ENCODE assay signal across 27 mouse cellular contexts in the genomic region with DNA sequence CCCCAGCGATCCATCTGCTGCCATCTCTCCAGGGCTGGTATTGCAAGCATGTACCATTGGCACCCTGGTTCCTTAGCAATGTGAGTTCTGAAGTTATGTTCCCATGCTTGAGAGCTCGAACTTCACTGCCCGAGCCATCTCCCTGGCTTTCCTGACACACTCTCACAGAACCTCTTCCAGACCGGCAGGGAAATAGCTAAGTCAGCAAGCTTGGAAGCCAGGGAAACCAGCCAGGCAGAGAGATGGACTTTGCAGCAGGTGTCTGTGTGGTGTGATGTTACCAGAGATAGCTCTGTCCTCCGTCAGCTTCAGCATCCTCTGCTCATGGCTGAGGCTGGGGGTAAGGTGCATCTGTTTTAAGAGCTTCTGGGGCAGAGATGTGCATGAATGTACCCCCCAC. TPM values are rescaled to one million over a fixed set of nuclear protein-coding genes. Genes with fewer than 3 reads are reported as not detected.
DNase-seq lines count a peak whose midpoint lies in the region; ATAC-seq and TF ChIP-seq lines count a peak whose summit lies in the region.
"Had no signal": no experiment of that assay in that cellular context is flagged by ENCODE, and none has a peak within 500 bp of the region (broad histone marks: within the 10 kb centered on the region; RNA-seq: fewer than 3 reads in every experiment).

No protein-coding gene starts in this region.

- no peak overlapping the region for H3K4me2 ChIP-seq in kidney, embryonic 16.5 days (replicated peaks; ENCODE audit: low read depth, low read length)
- no peak overlapping the region for H3K4me2 ChIP-seq in liver, embryonic 11.5 days
- H3K4me2 ChIP-seq: embryonic facial prominence, embryonic 13.5 days; embryonic facial prominence, embryonic 15.5 days; forebrain, embryonic 12.5 days had no signal

- DNase-seq in gastrocnemius, postnatal 14 days = peak; percentile 19
- DNase-seq in gastrocnemius, postnatal 36 days = no peak
- DNase-seq in heart, adult 11 months = peak; percentile 66
- no peak for DNase-seq in heart, postnatal 4 days
- peak; percentile 17 for DNase-seq in kidney, adult 9 months
- peak; percentile 89 for DNase-seq in liver, adult 2 months (ENCODE audit: extremely low read depth, low read depth, low spot score)
- no peak for DNase-seq in liver, embryonic 11.5 days (ENCODE audit: low spot score)
- DNase-seq: adrenal gland, adult 2 months; adrenal gland, postnatal 10 days; adrenal gland, postnatal 25 days; cerebellum, adult 11 months; cerebellum, adult 18-20 months; cerebellum, adult 8-10 months; cerebellum, adult 9-11 months; cerebellum, postnatal 14 days; cerebellum, postnatal 36 days; embryo, embryonic 11 days had no signal

- no peak overlapping the region for H3K27ac ChIP-seq in kidney, embryonic 16.5 days (ENCODE audit: low read length)
- no peak overlapping the region for H3K27ac ChIP-seq in liver, adult 2 months (replicated peaks; ENCODE audit: insufficient read depth, low read depth, low read length)
- no peak overlapping the region for H3K27ac ChIP-seq in liver, embryonic 11.5 days (ENCODE audit: low read depth, low read length)
- H3K27ac ChIP-seq: embryonic facial prominence, embryonic 13.5 days; embryonic facial prominence, embryonic 15.5 days; forebrain, embryonic 10.5 days; forebrain, embryonic 12.5 days had no signal

- TF ChIP-seq CTCF in liver, adult 2 months (IDR thresholded peaks at IDR 0.05; ENCODE audit: low read depth, low read length) = no peak

- no peaks in the 10 kb centered on the region for H3K36me3 ChIP-seq in kidney, embryonic 16.5 days (ENCODE audit: insufficient read depth, low read length)
- H3K36me3 ChIP-seq in liver, adult 2 months (ENCODE audit: control insufficient read depth, insufficient read depth, low read length) = no peaks in the 10 kb centered on the region
- no peaks in the 10 kb centered on the region for H3K36me3 ChIP-seq in liver, embryonic 11.5 days (ENCODE audit: control insufficient read depth, insufficient read depth, low read length)
- H3K36me3 ChIP-seq: embryonic facial prominence, embryonic 13.5 days; embryonic facial prominence, embryonic 15.5 days; forebrain, embryonic 10.5 days; forebrain, embryonic 12.5 days had no signal

- H3K27me3 ChIP-seq in kidney, embryonic 16.5 days (ENCODE audit: insufficient read depth, low read length) = no peaks in the 10 kb centered on the region
- no peaks in the 10 kb centered on the region for H3K27me3 ChIP-seq in liver, adult 2 months (ENCODE audit: control insufficient read depth, insufficient read depth, low read length)
- no peaks in the 10 kb centered on the region for H3K27me3 ChIP-seq in liver, embryonic 11.5 days (replicated peaks; ENCODE audit: control insufficient read depth, insufficient read depth, low read length)
- H3K27me3 ChIP-seq: embryonic facial prominence, embryonic 13.5 days; embryonic facial prominence, embryonic 15.5 days; forebrain, embryonic 12.5 days had no signal

- no peak for TF ChIP-seq POLR2A in liver, adult 2 months (IDR thresholded peaks at IDR 0.05; ENCODE audit: extremely low read depth, insufficient read depth, low read length)

- no peak overlapping the region for H3K9ac ChIP-seq in kidney, embryonic 16.5 days (replicated peaks; ENCODE audit: low read length)
- no peak overlapping the region for H3K9ac ChIP-seq in liver, adult 2 months (ENCODE audit: low read depth, low read length)
- no peak overlapping the region for H3K9ac ChIP-seq in liver, embryonic 11.5 days (ENCODE audit: low read depth, low read length)
- H3K9ac ChIP-seq: embryonic facial prominence, embryonic 13.5 days; embryonic facial prominence, embryonic 15.5 days; forebrain, embryonic 12.5 days had no signal

- H3K4me3 ChIP-seq in kidney, embryonic 16.5 days (ENCODE audit: low read length) = no peak overlapping the region
- no peak overlapping the region for H3K4me3 ChIP-seq in liver, adult 2 months (ENCODE audit: insufficient read depth, low read depth, low read length)
- H3K4me3 ChIP-seq in liver, embryonic 11.5 days (ENCODE audit: low read depth, low read length) = no peak overlapping the region
- H3K4me3 ChIP-seq: embryonic facial prominence, embryonic 13.5 days; embryonic facial prominence, embryonic 15.5 days; erythroblast, embryonic 14.5 days; forebrain, embryonic 10.5 days; forebrain, embryonic 12.5 days had no signal

- intact Hi-C loops in gastrocnemius, postnatal 14 days (cut with DNase I; ENCODE audit: low total_unique reads) = no loop called here
- intact Hi-C loops in gastrocnemius, postnatal 36 days (cut with DNase I) = no loop called here

- no peaks in the 10 kb centered on the region for H3K9me3 ChIP-seq in kidney, embryonic 16.5 days (ENCODE audit: low read length)
- H3K9me3 ChIP-seq in liver, embryonic 11.5 days (ENCODE audit: control insufficient read depth, low read length) = no peaks in the 10 kb centered on the region
- H3K9me3 ChIP-seq: embryonic facial prominence, embryonic 13.5 days; embryonic facial prominence, embryonic 15.5 days; forebrain, embryonic 10.5 days; forebrain, embryonic 12.5 days had no signal

- no peak for ATAC-seq in kidney, embryonic 16.5 days (ENCODE audit: low FRiP score, low TSS enrichment)
- ATAC-seq in liver, embryonic 11.5 days (replicated peaks; ENCODE audit: low FRiP score) = no peak
- ATAC-seq: forebrain, embryonic 14.5 days had no signal

- 82% methylated on average over 5 of the region's 5 CpGs for WGBS in kidney, embryonic 16.5 days
- 31% methylated on average over 5 of the region's 5 CpGs for WGBS in liver, adult 2 months
- 82% methylated on average over 5 of the region's 5 CpGs for WGBS in liver, embryonic 11.5 days

- H3K4me1 ChIP-seq in kidney, embryonic 16.5 days (ENCODE audit: insufficient read depth, low read length) = no peaks in the 10 kb centered on the region
- H3K4me1 ChIP-seq in liver, adult 2 months (ENCODE audit: control insufficient read depth, insufficient read depth, low read length) = peaks cover 13% of the 10 kb centered on the region
- H3K4me1 ChIP-seq in liver, embryonic 11.5 days (replicated peaks; ENCODE audit: control insufficient read depth, insufficient read depth, low read length) = no peaks in the 10 kb centered on the region
- H3K4me1 ChIP-seq: embryonic facial prominence, embryonic 13.5 days; embryonic facial prominence, embryonic 15.5 days; forebrain, embryonic 10.5 days had no signal

- no peaks in the 10 kb centered on the region for H3K79me2 ChIP-seq in liver, adult 2 months (ENCODE audit: control insufficient read depth, insufficient read depth, low read length)

RNA-seq across cellular contexts. Expression of a gene that starts 41.1 kb away (rescaled TPM):
- not detected for total RNA-seq in gastrocnemius, postnatal 14 days (2021)
- not detected for total RNA-seq in gastrocnemius, postnatal 36 days (2021)
- 1 to 10 TPM; 1.5 TPM for total RNA-seq in heart, postnatal 4 days (2021)
- 6.2 and 7.0 TPM in 2 replicates for polyA plus RNA-seq in kidney, embryonic 16.5 days (2015; fragmentation: Nextera tagmentation; extraction: Ambion mirVana)
- 3.6 and 3.7 TPM in 2 replicates for total RNA-seq in liver, adult 2 months (2014; rRNA removed)
- polyA plus RNA-seq in liver, adult 2 months (2012; rRNA removed) = 5.2 and 5.7 TPM in 2 replicates
- 3.7 and 4.9 TPM in 2 replicates for polyA plus RNA-seq in liver, embryonic 11.5 days (2014; fragmentation: Nextera tagmentation; extraction: Ambion mirVana)
- total RNA-seq: common myeloid progenitor, adult 5-6 weeks; MEL had no signal
- polyA plus RNA-seq: embryonic facial prominence, embryonic 11.5 days; embryonic facial prominence, embryonic 13.5 days; erythroblast, embryonic 14.5 days; forebrain, embryonic 10.5 days; forebrain, embryonic 12.5 days; forebrain, embryonic 14.5 days had no signal

Comparison
In these comparisons a context has a peak if more than half of its experiments do, and no peak if none do; other contexts are left out.
1. DNase-seq: peak in gastrocnemius, postnatal 14 days (single experiment), heart, adult 11 months (single experiment), kidney, adult 9 months (single experiment) and liver, adult 2 months (single experiment); none in gastrocnemius, postnatal 36 days (0 of 2), heart, postnatal 4 days (single experiment) and liver, embryonic 11.5 days (single experiment).